Mouse (Mus musculus) hindbrain, embryonic 11.5 days (tissue): ENCODE data around the gene Olfr1339. TPM values are rescaled to one million over a fixed set of nuclear protein-coding genes. Genes with fewer than 3 reads are reported as not detected.

ENCODE experiments used
- ATAC-seq: fragments of 200-750 bp; cut with Nextera tagmentation; 2 replicates; pipeline ENCODE4 v1.8.0; 2017; ENCODE audit warnings: mild to moderate bottlenecking, moderate TSS enrichment, moderate library complexity; ENCODE audit not compliant: low FRiP score
- DNase-seq: peaks from one replicate; pipeline ENCODE4 v3.0.0-alpha.2; 2015; ENCODE audit warnings: low spot score
- H3K27ac ChIP-seq: fragments of 300-500 bp; sonication (generic); 2 replicates; pipeline ENCODE4 v1.5.1; 2014; ENCODE audit warnings: mild to moderate bottlenecking, low read depth, low read length
- H3K27me3 ChIP-seq: fragments of 300-500 bp; sonication (generic); 2 replicates; pipeline ENCODE4 v1.6.1; 2014; ENCODE audit warnings: mild to moderate bottlenecking, low read length, moderate library complexity, mixed read lengths; ENCODE audit not compliant: control insufficient read depth, insufficient read depth
- H3K36me3 ChIP-seq: fragments of 300-500 bp; sonication (generic); 2 replicates; pipeline ENCODE4 v1.6.1; 2014; ENCODE audit warnings: mild to moderate bottlenecking, low read length, moderate library complexity, mixed read lengths; ENCODE audit not compliant: control insufficient read depth, insufficient read depth
- H3K4me1 ChIP-seq: fragments of 300-500 bp; sonication (generic); replicated peaks from 2 replicates; pipeline ENCODE4 v1.6.1; 2014; ENCODE audit warnings: low read length, mixed read lengths; ENCODE audit not compliant: control insufficient read depth, insufficient read depth
- H3K4me2 ChIP-seq: fragments of 300-500 bp; sonication (generic); replicated peaks from 2 replicates; pipeline ENCODE4 v1.6.1; 2014; ENCODE audit warnings: mild to moderate bottlenecking, low read depth, low read length
- H3K4me3 ChIP-seq: fragments of 300-500 bp; sonication (generic); 2 replicates; pipeline ENCODE4 v1.5.1; 2014; ENCODE audit warnings: low read depth, low read length
- H3K9ac ChIP-seq: fragments of 300-500 bp; sonication (generic); 2 replicates; pipeline ENCODE4 v1.6.1; 2014; ENCODE audit warnings: low read depth, low read length
- H3K9me3 ChIP-seq: fragments of 300-500 bp; sonication (generic); 2 replicates; pipeline ENCODE4 v1.6.1; 2016; ENCODE audit warnings: low read length; ENCODE audit not compliant: control insufficient read depth
- WGBS: fragments of 180-500 bp; shearing (Covaris S2); extraction: QIAGEN DNeasy Blood & Tissue Kit; methylation state at CpG from one replicate; pipeline ENCODE4 v1.1.7; 2014; 5-methylcytosine and 5-hydroxymethylcytosine counted together
- polyA plus RNA-seq: library from polyadenylated mRNA; unstranded; fragments of >200 nt; fragmentation: Nextera tagmentation; extraction: Ambion mirVana; gene quantifications from 2 replicates; pipeline ENCODE4 v1.2.1, GENCODE M21; 2014

Olfr1339 gene
- polyA plus RNA-seq = not detected in 2 replicates

GRCm38 (mm10) chr4:118731875-118732274 is at the start of gene Olfr1339:
Gene Olfr1339 (plus strand): TSS chr4:118732175.
- DNase-seq = no peak
- no peaks in the 10 kb centered on the region for H3K27me3 ChIP-seq
- 100% methylated on average over 1 of the region's 1 CpGs for WGBS

GRCm38 (mm10) chr4:118687086-118687485 is 44.9 kb upstream of the Olfr1339 start:
- Histone ChIP-seq H3K27me3 (no peaks in the 10 kb centered on the region), H3K4me1 (no peaks in the 10 kb centered on the region), H3K27ac (no peak overlapping the region), H3K9ac (no peak overlapping the region), H3K4me2 (no peak overlapping the region), H3K4me3 (no peak overlapping the region), H3K36me3 (no peaks in the 10 kb centered on the region), H3K9me3 (no peaks in the 10 kb centered on the region)
- DNase-seq (no peak), ATAC-seq (no peak)
- WGBS = 70% methylated on average over 2 of the region's 2 CpGs

More at GRCm38 (mm10) chr4:118731875-118732274, at the start of gene Olfr1339:
- Histone ChIP-seq H3K27ac (no peak within 1 kb of the TSS), H3K4me1 (no peaks in the 10 kb centered on the region), H3K9ac (no peak within 1 kb of the TSS), H3K36me3 (no peaks in the 10 kb centered on the region), H3K4me2 (no peak within 1 kb of the TSS), H3K9me3 (no peaks in the 10 kb centered on the region), H3K4me3 (no peak within 1 kb of the TSS)
- no peak for ATAC-seq

- no peak within 1 kb of the TSS for H3K27ac ChIP-seq
- H3K36me3 ChIP-seq = no peaks in the 10 kb centered on the region
- H3K9ac ChIP-seq = no peak within 1 kb of the TSS
- no peaks in the 10 kb centered on the region for H3K27me3 ChIP-seq
- H3K4me3 ChIP-seq = no peak within 1 kb of the TSS
- no peak for ATAC-seq
- H3K9me3 ChIP-seq = no peaks in the 10 kb centered on the region
- no peak within 1 kb of the TSS for H3K4me2 ChIP-seq
- 51% methylated on average over 12 of the region's 12 CpGs for WGBS
- H3K4me1 ChIP-seq = no peaks in the 10 kb centered on the region
- DNase-seq = no peak
These were observed 39.5 kb upstream of the Olfr1339 start, which contains the start of gene Olfr1342 for GRCm38 (mm10) chr4:118692412-118692973. Gene Olfr1342 (minus strand): TSS chr4:118692756.

- no peak for DNase-seq
These were observed 38.2 kb upstream of the Olfr1339 start for GRCm38 (mm10) chr4:118693812-118694211.

DNA sequence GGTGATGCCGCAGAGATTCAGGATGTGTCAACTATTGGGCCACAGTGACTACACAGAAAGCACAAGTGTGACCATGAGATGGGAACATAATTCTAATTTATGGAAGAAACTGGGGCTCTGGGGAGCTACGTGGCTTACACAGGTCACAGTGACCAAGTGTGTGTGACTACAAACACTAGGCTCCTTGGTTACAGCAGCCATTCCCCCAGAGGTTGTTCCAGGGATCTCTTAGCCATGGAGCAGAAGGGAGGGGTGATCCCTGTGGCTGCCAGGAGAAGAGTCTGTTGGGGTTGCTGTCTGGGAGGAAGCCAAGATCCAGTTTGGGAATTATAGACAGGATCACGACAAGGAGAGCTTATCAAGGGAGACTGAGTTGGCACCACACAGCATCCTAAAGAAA is 28.8 kb upstream of the Olfr1339 start, which contains the start of gene Olfr1341:
TSS of gene Olfr1341 (plus strand) at position 301 of the 400 bp plus-strand sequence.
- Histone ChIP-seq H3K9me3 (no peaks in the 10 kb centered on the region), H3K4me1 (no peaks in the 10 kb centered on the region), H3K4me2 (no peak within 1 kb of the TSS), H3K27me3 (no peaks in the 10 kb centered on the region), H3K27ac (no peak within 1 kb of the TSS), H3K4me3 (no peak within 1 kb of the TSS), H3K36me3 (no peaks in the 10 kb centered on the region), H3K9ac (no peak within 1 kb of the TSS)
- ATAC-seq (no peak), DNase-seq (no peak)
- 79% methylated on average over 3 of the region's 3 CpGs for WGBS

More at GRCm38 (mm10) chr4:118693812-118694211, 38.2 kb upstream of the Olfr1339 start:
- Histone ChIP-seq H3K4me1 (no peaks in the 10 kb centered on the region), H3K9me3 (no peaks in the 10 kb centered on the region), H3K36me3 (no peaks in the 10 kb centered on the region), H3K9ac (no peak overlapping the region), H3K4me3 (no peak overlapping the region), H3K27ac (no peak overlapping the region), H3K27me3 (no peaks in the 10 kb centered on the region), H3K4me2 (no peak overlapping the region)
- WGBS = 51% methylated on average over 2 of the region's 2 CpGs
- peak; percentile 45; the same call in 1 of the 2 replicates for ATAC-seq

GRCm38 (mm10) chr4:118708086-118708485 is 23.9 kb upstream of the Olfr1339 start:
- WGBS = 86% methylated on average over 5 of the region's 5 CpGs
- DNase-seq (no peak), ATAC-seq (no peak)
- no peak overlapping the region for H3K9ac ChIP-seq
- H3K4me3 ChIP-seq = no peak overlapping the region
- H3K4me1 ChIP-seq = no peaks in the 10 kb centered on the region
- no peaks in the 10 kb centered on the region for H3K36me3 ChIP-seq
- H3K27me3 ChIP-seq = no peaks in the 10 kb centered on the region
- H3K27ac ChIP-seq = no peak overlapping the region
- no peaks in the 10 kb centered on the region for H3K9me3 ChIP-seq
- H3K4me2 ChIP-seq = no peak overlapping the region

- Histone ChIP-seq H3K4me2 (no peak overlapping the region), H3K9me3 (no peaks in the 10 kb centered on the region), H3K27ac (no peak overlapping the region), H3K4me1 (no peaks in the 10 kb centered on the region), H3K36me3 (no peaks in the 10 kb centered on the region), H3K27me3 (no peaks in the 10 kb centered on the region), H3K4me3 (no peak overlapping the region), H3K9ac (no peak overlapping the region)
- WGBS = 35% methylated on average over 1 of the region's 1 CpGs
- no peak for ATAC-seq
- no peak for DNase-seq
These were observed 20.3 kb upstream of the Olfr1339 start for GRCm38 (mm10) chr4:118711656-118712055.

DNA sequence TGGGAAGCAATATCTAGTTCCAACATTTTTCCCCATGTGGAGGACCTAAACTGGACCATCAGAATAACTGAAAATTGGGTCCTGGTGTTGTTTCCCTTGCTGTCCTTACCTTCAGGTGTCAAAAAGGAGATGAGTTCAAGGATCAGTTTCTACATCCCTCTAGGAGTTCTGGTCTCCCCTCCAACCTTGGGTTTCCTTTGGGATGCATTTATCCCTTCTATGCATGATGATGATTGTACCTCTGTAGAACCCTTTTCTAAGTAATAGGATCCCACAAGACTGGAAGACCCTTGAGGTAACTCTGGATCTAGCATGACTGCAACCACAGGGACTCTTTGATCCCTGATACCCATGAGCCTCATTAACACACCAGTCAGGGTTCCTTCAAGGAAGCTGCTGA is 12.1 kb upstream of the Olfr1339 start, which contains the start of gene Olfr1340:
TSS of gene Olfr1340 (plus strand) at position 301 of the 400 bp plus-strand sequence.
- DNase-seq = no peak
- no peaks in the 10 kb centered on the region for H3K9me3 ChIP-seq
- no peak within 1 kb of the TSS for H3K4me2 ChIP-seq
- H3K36me3 ChIP-seq = no peaks in the 10 kb centered on the region
- no peak within 1 kb of the TSS for H3K4me3 ChIP-seq
- no peak within 1 kb of the TSS for H3K9ac ChIP-seq
- no peak for ATAC-seq
- H3K27me3 ChIP-seq = no peaks in the 10 kb centered on the region
- H3K27ac ChIP-seq = no peak within 1 kb of the TSS
- no peaks in the 10 kb centered on the region for H3K4me1 ChIP-seq
